ENCODE assay signal across 13 mouse cellular contexts in the genomic region with DNA sequence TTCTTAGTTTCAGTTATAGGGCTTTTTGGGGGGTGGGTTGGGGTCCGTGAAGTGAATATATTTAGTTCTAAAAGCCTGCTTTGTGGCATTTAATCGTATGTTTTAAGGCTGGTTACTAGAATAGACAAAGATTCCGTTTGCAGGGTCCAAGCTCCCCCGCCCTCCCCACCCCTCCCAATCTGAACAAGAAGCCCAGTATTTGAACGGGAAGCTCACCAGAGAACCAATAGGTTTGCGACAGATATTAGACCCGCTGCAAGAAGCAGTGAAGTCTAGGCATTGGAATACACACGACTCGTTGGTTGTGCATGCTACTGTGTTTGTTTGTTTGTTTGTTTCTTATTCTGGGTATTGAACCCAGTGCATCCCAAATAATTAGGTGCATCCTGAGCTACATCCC. TPM values are rescaled to one million over a fixed set of nuclear protein-coding genes. Genes with fewer than 3 reads are reported as not detected.
DNase-seq lines count a peak whose midpoint lies in the region; ATAC-seq and TF ChIP-seq lines count a peak whose summit lies in the region.
"Had no signal": no experiment of that assay in that cellular context is flagged by ENCODE, and none has a peak within 500 bp of the region (broad histone marks: within the 10 kb centered on the region; RNA-seq: fewer than 3 reads in every experiment).

No protein-coding gene starts in this region.

- H3K4me2 ChIP-seq in hindbrain, postnatal 0 days (ENCODE audit: low read depth, low read length) = peak overlapping the region; percentile 47; the same call in 1 of the 2 replicates
- no peak overlapping the region for H3K4me2 ChIP-seq in hindbrain, embryonic 13.5 days
- H3K4me2 ChIP-seq in limb, embryonic 13.5 days (replicated peaks) = peak overlapping the region; percentile 67

- H3K4me3 ChIP-seq in hindbrain, postnatal 0 days (ENCODE audit: low read length) = peak overlapping the region; percentile 46; the same call in 1 of the 2 replicates
- H3K4me3 ChIP-seq in hindbrain, embryonic 13.5 days = no peak overlapping the region
- H3K4me3 ChIP-seq in E14TG2a.4 (replicated peaks; ENCODE audit: low read length) (peak overlapping the region; percentile 84), MEL (ENCODE audit: control insufficient read depth in 1 of 2, insufficient read depth in 1 of 2, low read depth in 2 of 2, low read length in 2 of 2) (peak overlapping the region; percentile 80 to 87)
- peak overlapping the region; percentile 46 for H3K4me3 ChIP-seq in limb, embryonic 13.5 days

- no peak for TF ChIP-seq POLR2A in MEL (IDR thresholded peaks at IDR 0.05; ENCODE audit: control insufficient read depth in 1 of 2, insufficient read depth in 1 of 2, low read depth in 1 of 2, low read length in 2 of 2, poor library complexity in 1 of 2)

- H3K9me3 ChIP-seq in hindbrain, postnatal 0 days (ENCODE audit: low read length) = no peaks in the 10 kb centered on the region
- no peaks in the 10 kb centered on the region for H3K9me3 ChIP-seq in hindbrain, embryonic 13.5 days
- H3K9me3 ChIP-seq in E14TG2a.4 (ENCODE audit: low read length) (no peaks in the 10 kb centered on the region), MEL (replicated peaks; ENCODE audit: insufficient read depth, low read length) (no peaks in the 10 kb centered on the region)
- no peaks in the 10 kb centered on the region for H3K9me3 ChIP-seq in limb, embryonic 13.5 days

- peaks cover 17% of the 10 kb centered on the region for H3K79me2 ChIP-seq in MEL (ENCODE audit: control insufficient read depth, insufficient read depth, low read length, poor library complexity)

- 64% methylated on average over 9 of the region's 9 CpGs for WGBS in hindbrain, postnatal 0 days
- 66% methylated on average over 9 of the region's 9 CpGs for WGBS in hindbrain, embryonic 13.5 days
- WGBS in limb, embryonic 13.5 days = 53% methylated on average over 9 of the region's 9 CpGs

- TF ChIP-seq EP300 in MEL (IDR thresholded peaks at IDR 0.05; ENCODE audit: low read depth in 1 of 2, low read length in 2 of 2) = 0 out of 4 replicates have a peak, but pooled peaks of 1 of the 2 experiments have one; percentile 1

- no peak for ATAC-seq in hindbrain, postnatal 0 days
- ATAC-seq in hindbrain, embryonic 13.5 days (ENCODE audit: low FRiP score) = no peak
- ATAC-seq in limb, embryonic 13.5 days (ENCODE audit: low FRiP score, low read depth) = no peak

- H3K9ac ChIP-seq in hindbrain, postnatal 0 days (replicated peaks; ENCODE audit: low read length) = no peak overlapping the region
- H3K9ac ChIP-seq in hindbrain, embryonic 13.5 days = no peak overlapping the region
- peak overlapping the region; percentile 77 for H3K9ac ChIP-seq in MEL (ENCODE audit: control insufficient read depth, low read depth, low read length, poor library complexity, severe bottlenecking)
- H3K9ac ChIP-seq in limb, embryonic 13.5 days = no peak overlapping the region; the same call in 1 of the 2 replicates

- no peak for TF ChIP-seq CTCF in hindbrain, postnatal 0 days (IDR thresholded peaks at IDR 0.05; ENCODE audit: low read depth)
- TF ChIP-seq CTCF in E14TG2a.4 (conservative IDR thresholded peaks at IDR 0.05; ENCODE audit: low read length) (no peak), MEL (IDR thresholded peaks at IDR 0.05 in 2 of 3, conservative IDR thresholded peaks at IDR 0.05 in 1 of 3; ENCODE audit: control insufficient read depth in 1 of 3, insufficient read depth in 1 of 3, low read depth in 2 of 3, low read length in 3 of 3, poor library complexity in 1 of 3, severe bottlenecking in 1 of 3) (no peak)

- no peak overlapping the region for H3K27ac ChIP-seq in hindbrain, postnatal 0 days
- no peak overlapping the region for H3K27ac ChIP-seq in hindbrain, embryonic 13.5 days
- peak overlapping the region; percentile 62 for H3K27ac ChIP-seq in MEL (ENCODE audit: control insufficient read depth, low read depth, low read length)
- H3K27ac ChIP-seq in limb, embryonic 13.5 days = no peak overlapping the region
- H3K27ac ChIP-seq: gastrocnemius, adult 2 months had no signal

- H3K4me1 ChIP-seq in hindbrain, postnatal 0 days (ENCODE audit: insufficient read depth, low read length) = no peaks in the 10 kb centered on the region
- H3K4me1 ChIP-seq in hindbrain, embryonic 13.5 days (replicated peaks) = peaks cover 11% of the 10 kb centered on the region
- H3K4me1 ChIP-seq in E14TG2a.4 (replicated peaks; ENCODE audit: low read depth, low read length) (peaks cover 37% of the 10 kb centered on the region), MEL (ENCODE audit: control insufficient read depth in 1 of 2, insufficient read depth in 2 of 2, low read length in 2 of 2) (peaks cover 6 to 11% of the 10 kb centered on the region in 2 experiments; a peak in 3 of 4 replicates)
- H3K4me1 ChIP-seq in limb, embryonic 13.5 days = 0 out of 2 replicates have a peak, but pooled peaks cover 8% of the 10 kb centered on the region

- H3K27me3 ChIP-seq in hindbrain, postnatal 0 days (ENCODE audit: insufficient read depth, low read length) = peaks cover 33% of the 10 kb centered on the region
- peaks cover 74% of the 10 kb centered on the region for H3K27me3 ChIP-seq in hindbrain, embryonic 13.5 days
- H3K27me3 ChIP-seq in E14TG2a.4 (ENCODE audit: insufficient read depth, low read length) (peaks cover 55% of the 10 kb centered on the region), MEL (ENCODE audit: control insufficient read depth in 1 of 2, insufficient read depth in 2 of 2, low read length in 2 of 2) (no peaks in the 10 kb centered on the region)
- H3K27me3 ChIP-seq in limb, embryonic 13.5 days = peaks cover 75% of the 10 kb centered on the region

- DNase-seq in hindbrain, postnatal 0 days (ENCODE audit: low spot score) = no peak
- DNase-seq in MEL (ENCODE audit: low read depth, low spot score) = peak; percentile 68
- no peak for DNase-seq in spleen, postnatal 10 days (ENCODE audit: low spot score in 2 of 2)
- no peak for DNase-seq in B cell, adult 2 months
- DNase-seq: adrenal gland, postnatal 10 days; cerebellum, adult 11 months; gastrocnemius, adult 2 months; layer of hippocampus, adult 9-11 months had no signal

- H3K36me3 ChIP-seq in hindbrain, postnatal 0 days (ENCODE audit: insufficient read depth, low read length) = no peaks in the 10 kb centered on the region
- H3K36me3 ChIP-seq in hindbrain, embryonic 13.5 days = no peaks in the 10 kb centered on the region
- peaks cover 24% of the 10 kb centered on the region for H3K36me3 ChIP-seq in E14TG2a.4 (ENCODE audit: insufficient read depth, low read length)
- peaks cover 2 to 15% of the 10 kb centered on the region in 2 experiments for H3K36me3 ChIP-seq in MEL (ENCODE audit: control insufficient read depth in 1 of 2, insufficient read depth in 2 of 2, low read length in 2 of 2)
- H3K36me3 ChIP-seq in limb, embryonic 13.5 days = no peaks in the 10 kb centered on the region

- no peak for TF ChIP-seq RAD21 in MEL (IDR thresholded peaks at IDR 0.05; ENCODE audit: low read depth, low read length)

TF ChIP-seq in MEL, 35 proteins besides CTCF, POLR2A, EP300 and RAD21 (continues in another document):
- no peak for TF ChIP-seq MAFK (IDR thresholded peaks at IDR 0.05; ENCODE audit: borderline replicate concordance, low read depth, low read length)

RNA-seq across cellular contexts. Expression of a gene that starts 0.9 kb away (rescaled TPM):
- total RNA-seq in hindbrain, postnatal 0 days (2014; rRNA removed) = 0.72 TPM in 1 of 2 replicates, not detected in the other
- polyA plus RNA-seq in hindbrain, postnatal 0 days (2015; fragmentation: Nextera tagmentation; extraction: Ambion mirVana) = 0.38 and 0.59 TPM in 2 replicates
- polyA plus RNA-seq in hindbrain, embryonic 13.5 days (2015; fragmentation: Nextera tagmentation; extraction: Ambion mirVana) = 0.28 and 0.31 TPM in 2 replicates
- total RNA-seq in MEL (2012; rRNA removed) = 4.7 and 5.5 TPM in 2 replicates
- 1 to 10 TPM in 1 of 2 experiments, not detected in 1; 7.2 TPM for polyA plus RNA-seq in MEL (2012; ENCODE audit: insufficient read depth in 1 of 2, insufficient read length in 2 of 2, low read depth in 1 of 2, low replicate concordance in 2 of 2, missing spikeins in 1 of 2)
- polyA plus RNA-seq in limb, embryonic 13.5 days (2015; fragmentation: Nextera tagmentation; extraction: Ambion mirVana) = 0.40 and 0.46 TPM in 2 replicates
- total RNA-seq: adrenal gland, postnatal 10 days; gastrocnemius, adult 2 months had no signal
- polyA plus RNA-seq: liver, adult 2 months had no signal

RNA-seq across cellular contexts. Expression of a gene that starts 18.0 kb away (rescaled TPM):
- 1.7 and 2.9 TPM in 2 replicates for total RNA-seq in hindbrain, postnatal 0 days (2014; rRNA removed)
- 4.5 and 4.7 TPM in 2 replicates for polyA plus RNA-seq in hindbrain, postnatal 0 days (2015; fragmentation: Nextera tagmentation; extraction: Ambion mirVana)
- polyA plus RNA-seq in hindbrain, embryonic 13.5 days (2015; fragmentation: Nextera tagmentation; extraction: Ambion mirVana) = 5.5 and 7.9 TPM in 2 replicates
- not detected in 2 replicates for total RNA-seq in MEL (2012; rRNA removed)
- not detected for polyA plus RNA-seq in MEL (2012; ENCODE audit: insufficient read depth in 1 of 2, insufficient read length in 2 of 2, low read depth in 1 of 2, low replicate concordance in 2 of 2, missing spikeins in 1 of 2)
- 3.8 TPM in 2 replicates for polyA plus RNA-seq in limb, embryonic 13.5 days (2015; fragmentation: Nextera tagmentation; extraction: Ambion mirVana)
- total RNA-seq: gastrocnemius, adult 2 months; liver, adult 2 months had no signal
- polyA plus RNA-seq: liver, adult 2 months had no signal

RNA-seq across cellular contexts. Expression of a gene that starts 28.5 kb away (rescaled TPM):
- total RNA-seq in hindbrain, postnatal 0 days (2014; rRNA removed) = 1.4 and 1.8 TPM in 2 replicates
- 5.8 and 6.2 TPM in 2 replicates for polyA plus RNA-seq in hindbrain, postnatal 0 days (2015; fragmentation: Nextera tagmentation; extraction: Ambion mirVana)
- 2.4 and 3.1 TPM in 2 replicates for polyA plus RNA-seq in hindbrain, embryonic 13.5 days (2015; fragmentation: Nextera tagmentation; extraction: Ambion mirVana)
- total RNA-seq in MEL (2012; rRNA removed) = not detected in 2 replicates
- under 1 TPM in 1 of 2 experiments, not detected in 1; 0.19 TPM for polyA plus RNA-seq in MEL (2012; ENCODE audit: insufficient read depth in 1 of 2, insufficient read length in 2 of 2, low read depth in 1 of 2, low replicate concordance in 2 of 2, missing spikeins in 1 of 2)
- polyA plus RNA-seq in limb, embryonic 13.5 days (2015; fragmentation: Nextera tagmentation; extraction: Ambion mirVana) = 0.33 and 0.50 TPM in 2 replicates
- total RNA-seq: gastrocnemius, adult 2 months; liver, adult 2 months had no signal
- polyA plus RNA-seq: liver, adult 2 months had no signal

RNA-seq across cellular contexts. Expression of a gene that starts 40.9 kb away (rescaled TPM):
- not detected in 2 replicates for total RNA-seq in hindbrain, postnatal 0 days (2014; rRNA removed)
- not detected in 2 replicates for polyA plus RNA-seq in hindbrain, postnatal 0 days (2015; fragmentation: Nextera tagmentation; extraction: Ambion mirVana)
- not detected in 2 replicates for polyA plus RNA-seq in hindbrain, embryonic 13.5 days (2015; fragmentation: Nextera tagmentation; extraction: Ambion mirVana)
- total RNA-seq in MEL (2012; rRNA removed) = not detected in 2 replicates
- polyA plus RNA-seq in MEL (2012; ENCODE audit: insufficient read depth in 1 of 2, insufficient read length in 2 of 2, low read depth in 1 of 2, low replicate concordance in 2 of 2, missing spikeins in 1 of 2) = not detected
- 0.46 and 0.55 TPM in 2 replicates for polyA plus RNA-seq in limb, embryonic 13.5 days (2015; fragmentation: Nextera tagmentation; extraction: Ambion mirVana)
- total RNA-seq: gastrocnemius, adult 2 months had no signal
- polyA plus RNA-seq: neural tube, embryonic 11.5 days had no signal

RNA-seq across cellular contexts. Expression of a gene that starts 46.5 kb away (rescaled TPM):
- total RNA-seq in hindbrain, postnatal 0 days (2014; rRNA removed) = 0.61 and 0.63 TPM in 2 replicates
- 0.71 and 0.88 TPM in 2 replicates for polyA plus RNA-seq in hindbrain, postnatal 0 days (2015; fragmentation: Nextera tagmentation; extraction: Ambion mirVana)
- polyA plus RNA-seq in hindbrain, embryonic 13.5 days (2015; fragmentation: Nextera tagmentation; extraction: Ambion mirVana) = 0.71 and 0.74 TPM in 2 replicates
- 12.9 and 19.0 TPM in 2 replicates for total RNA-seq in MEL (2012; rRNA removed)
- polyA plus RNA-seq in MEL (2012; ENCODE audit: insufficient read depth in 1 of 2, insufficient read length in 2 of 2, low read depth in 1 of 2, low replicate concordance in 2 of 2, missing spikeins in 1 of 2) = 10 to 100 TPM in 1 of 2 experiments, not detected in 1; 20.9 TPM
- polyA plus RNA-seq in limb, embryonic 13.5 days (2015; fragmentation: Nextera tagmentation; extraction: Ambion mirVana) = 2.5 and 2.6 TPM in 2 replicates
